Mouse (Mus musculus) Patski (cell line): ENCODE data around the gene Esrra. TPM values are rescaled to one million over a fixed set of nuclear protein-coding genes. Genes with fewer than 3 reads are reported as not detected.

Experiments
- ATAC-seq: fragments of 100-300 bp; one replicate; pipeline ENCODE4 v1.8.0; 2021
- CTCF ChIA-PET: fragments of 350-600 bp; sonication (Branson Sonifier 250); formaldehyde crosslinking; loops from one replicate; lab custom pipeline; 2022; ENCODE audit warnings: inconsistent platforms; lab: Charles Lee
- POLR2A ChIA-PET: fragments of 350-600 bp; sonication (Branson Sonifier 250); formaldehyde crosslinking; loops from one replicate; lab custom pipeline; 2022; ENCODE audit warnings: antibody characterized with exemption, inconsistent platforms; lab: Charles Lee
- DNase-seq: peaks from one replicate; pipeline ENCODE4 v3.0.0-alpha.2; 2011; ENCODE audit warnings: low read depth, low spot score
- H3K27me3 ChIP-seq: fragments of 371-371 bp; one replicate; pipeline ENCODE4 v1.5.1; 2021
- CTCF ChIP-seq: fragments of 100-300 bp; IDR thresholded peaks from one replicate; pipeline ENCODE4 v1.5.1; 2021
- in situ Hi-C: fragments of 300-500 bp; cut with MboI; formaldehyde crosslinking; loops from 3 replicates; pipeline ENCODE4 v1.11.1; 2018; ENCODE audit warnings: low pct_unique_long_range_greater_than_20kb, mixed read lengths
- polyA plus RNA-seq: library from polyadenylated mRNA; unstranded; gene quantifications from one replicate; pipeline ENCODE4 v1.2.3, GENCODE M21; 2021

Gene Esrra
- polyA plus RNA-seq, 1 experiment from 2014 or later, result 96.1 TPM

DNA sequence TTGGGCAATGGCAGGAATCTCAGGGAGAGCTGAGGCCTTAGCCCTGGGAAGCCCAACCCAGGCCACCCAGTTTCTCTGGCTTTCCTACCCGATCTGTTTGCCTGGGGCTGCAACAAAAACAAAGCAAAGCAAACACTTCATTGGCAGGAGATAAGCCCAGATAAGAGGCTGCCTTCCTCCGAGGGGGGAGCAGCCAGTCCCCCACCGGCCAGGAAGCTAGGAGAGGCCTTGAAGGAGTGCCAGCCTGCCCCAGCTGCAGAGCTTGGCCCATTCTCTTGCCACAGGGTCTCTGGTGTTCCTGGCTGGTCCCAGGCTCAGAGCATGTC is 31.1 kb upstream of the Esrra start:
- TF ChIP-seq CTCF, result no peak
- in situ Hi-C loops, result no loop called here
- ChIA-PET CTCF (interaction anchor here (0.9 to 3.5 kb wide), 8 partner anchors 10 to 27 kb away, joined by 3 to 21 read pairs (median 8); partner anchors contain the start of genes Bad, Gpr137 and Plcb3), POLR2A (interaction anchor here (1.0 to 5.0 kb wide), 8 partner anchors 10 to 39 kb away, joined by 4 to 75 read pairs (median 9); partner anchors contain the start of genes Bad, Dnajc4, Esrra and Gpr137)
- ATAC-seq, result no peak
- no peaks in the 10 kb centered on the region for H3K27me3 ChIP-seq
- no peak for DNase-seq

DNA sequence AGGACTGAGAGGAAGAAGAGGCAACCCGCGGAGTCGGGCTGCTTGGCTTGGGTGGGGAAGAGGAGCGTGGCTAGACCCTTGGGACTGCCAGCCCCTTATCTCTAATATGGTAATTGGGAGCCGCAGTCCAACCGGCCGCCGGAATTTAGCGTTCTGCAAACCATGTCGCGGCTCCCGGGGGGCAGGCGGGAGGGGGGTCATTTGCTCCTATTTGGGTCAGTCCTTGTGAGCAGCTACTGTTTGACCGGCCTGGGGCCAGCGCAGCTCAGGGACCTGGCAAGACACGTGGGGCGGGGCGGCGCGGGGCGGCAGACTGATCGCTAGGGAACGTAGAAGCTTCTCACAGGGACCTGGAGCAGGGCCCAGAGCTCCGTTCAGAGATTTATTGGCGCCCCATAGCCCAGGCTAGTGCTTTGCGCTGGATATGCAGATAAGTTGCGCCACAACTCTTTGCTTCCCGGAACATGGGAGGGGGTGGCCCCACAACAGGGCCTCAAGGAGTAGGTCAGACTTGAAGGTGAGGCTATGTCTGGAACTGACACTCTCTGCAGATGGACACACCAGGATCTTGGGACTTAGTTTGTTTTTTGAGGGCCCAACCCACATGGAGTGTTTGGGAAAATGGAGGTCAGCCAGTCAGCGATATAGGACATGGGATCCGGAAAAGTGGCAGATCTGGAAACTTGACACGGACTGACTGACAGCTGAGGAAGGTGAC is 30.5 kb upstream of the Esrra start:
- no peak for TF ChIP-seq CTCF
- in situ Hi-C loops, result no loop called here

DNA sequence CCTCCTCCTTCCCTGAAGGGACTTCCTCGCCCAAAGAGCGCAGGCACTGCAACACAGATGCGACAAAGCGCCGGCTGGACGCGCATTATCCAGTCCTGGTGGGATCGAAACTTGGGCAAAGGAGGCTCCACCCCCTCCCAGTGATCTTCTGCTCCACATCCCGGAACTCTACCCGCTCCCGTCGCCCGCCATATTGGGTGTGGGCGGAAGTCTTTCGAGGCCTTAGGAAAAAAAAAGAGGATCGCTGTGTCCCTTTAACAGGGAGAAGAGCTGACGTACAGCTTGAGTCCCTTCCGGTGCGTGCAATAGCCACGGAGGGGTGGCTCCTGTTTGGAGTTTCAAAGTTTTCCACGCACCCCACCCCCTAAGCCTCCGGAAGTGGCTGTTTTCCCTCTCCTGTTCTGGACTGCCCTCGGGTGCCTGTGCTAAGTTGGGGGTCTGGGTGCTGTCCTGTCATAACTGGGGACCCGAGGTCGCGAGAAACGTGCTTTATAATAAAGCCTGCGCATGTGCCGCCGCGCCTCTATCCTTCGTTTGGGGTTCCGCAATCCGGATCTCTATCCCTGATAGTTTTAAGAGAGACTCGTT is 29.9 kb upstream of the Esrra start:
- in situ Hi-C loops, result no loop called here
- H3K27me3 ChIP-seq, result no peaks in the 10 kb centered on the region
- TF ChIP-seq CTCF, result no peak
- ATAC-seq, result peak; percentile 55
- POLR2A ChIA-PET, result interaction anchor here (1.0 to 5.0 kb wide), 13 partner anchors 8 to 43 kb away, joined by 3 to 75 read pairs (median 6); partner anchors contain the start of genes Bad, Catsperz, Dnajc4 and Esrra
- no peak for DNase-seq
- CTCF ChIA-PET, result interaction anchor here (0.9 to 3.5 kb wide), 9 partner anchors 10 to 33 kb away, joined by 3 to 21 read pairs (median 7); partner anchors contain the start of genes Bad, Gpr137 and Plcb3

More for the DNA sequence above, 30.5 kb upstream of the Esrra start:
- CTCF ChIA-PET, result interaction anchor here (0.9 to 3.5 kb wide), 8 partner anchors 10 to 33 kb away, joined by 3 to 21 read pairs (median 8); partner anchors contain the start of genes Bad, Gpr137 and Plcb3
- ATAC-seq, result peak; percentile 23
- POLR2A ChIA-PET, result interaction anchor here (1.0 to 5.0 kb wide), 10 partner anchors 7 to 40 kb away, joined by 4 to 75 read pairs (median 6); partner anchors contain the start of genes Bad, Dnajc4, Esrra and Gpr137
- no peaks in the 10 kb centered on the region for H3K27me3 ChIP-seq
- DNase-seq, result no peak

DNA sequence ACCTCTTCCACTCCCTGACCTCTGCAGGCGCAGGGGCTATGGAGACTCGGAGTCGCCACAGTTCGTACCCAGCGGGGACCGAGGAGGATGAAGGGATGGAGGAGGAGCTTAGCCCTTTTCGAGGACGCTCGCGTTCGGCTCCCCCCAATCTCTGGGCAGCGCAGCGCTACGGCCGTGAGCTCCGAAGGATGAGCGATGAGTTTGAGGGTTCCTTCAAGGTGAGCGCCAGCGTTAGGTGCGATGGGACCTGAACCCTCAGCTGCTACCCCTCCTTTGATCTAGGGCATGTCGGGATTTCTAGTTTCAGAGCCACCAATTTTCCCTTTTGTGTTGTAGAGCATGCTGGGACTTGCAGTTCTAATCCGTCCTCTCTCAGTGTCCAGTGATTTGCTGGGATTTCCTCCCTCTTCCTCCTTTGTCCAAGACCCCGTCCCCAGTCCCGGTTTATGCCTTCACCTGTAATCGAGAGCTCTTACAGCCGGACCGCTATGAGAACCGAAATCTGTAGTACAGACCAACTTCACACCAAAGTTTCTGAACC is 29.1 kb upstream of the Esrra start:
- ATAC-seq (peak; percentile 22), DNase-seq (no peak)
- no peaks in the 10 kb centered on the region for H3K27me3 ChIP-seq
- POLR2A ChIA-PET, result interaction anchor here (0.7 to 5.0 kb wide), 11 partner anchors 9 to 43 kb away, joined by 3 to 75 read pairs (median 6); partner anchors contain the start of genes Bad, Catsperz, Gpr137 and Plcb3
- no peak for TF ChIP-seq CTCF
- CTCF ChIA-PET, result interaction anchor here (0.9 to 3.5 kb wide), 8 partner anchors 9 to 32 kb away, joined by 3 to 21 read pairs (median 4); partner anchors contain the start of genes Bad and Gpr137
- in situ Hi-C loops, result no loop called here

DNA sequence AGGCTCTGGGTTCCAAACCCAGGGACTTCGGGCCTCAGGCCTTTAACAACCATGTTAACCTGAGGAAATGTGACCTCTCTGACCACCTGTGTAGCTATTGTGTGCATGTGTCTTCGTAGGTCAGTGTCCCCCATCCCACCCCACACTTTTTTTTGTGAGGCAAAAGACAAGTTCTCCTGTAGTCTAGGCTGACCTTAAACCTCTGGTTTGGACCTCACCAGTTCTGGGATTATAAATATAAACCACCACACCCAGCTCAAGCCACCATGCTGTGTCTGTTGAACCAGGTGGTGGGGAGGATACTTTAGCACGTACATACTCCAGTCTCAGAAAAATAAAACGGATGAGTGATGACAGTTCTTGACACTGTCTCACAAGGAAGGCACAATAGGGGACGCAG is 28.3 kb upstream of the Esrra start:
- CTCF ChIA-PET, result interaction anchor here (1.0 to 3.5 kb wide), 6 partner anchors 8 to 30 kb away, joined by 3 to 21 read pairs (median 4); partner anchors contain the start of genes Bad and Gpr137
- ATAC-seq, result no peak
- no peak for TF ChIP-seq CTCF
- no peak for DNase-seq
- POLR2A ChIA-PET, result interaction anchor here (0.7 to 5.0 kb wide), 6 partner anchors 9 to 42 kb away, joined by 3 to 75 read pairs (median 6); partner anchors contain the start of genes Bad, Gpr137, Plcb3 and Ppp1r14b
- in situ Hi-C loops, result no loop called here
- no peaks in the 10 kb centered on the region for H3K27me3 ChIP-seq

DNA sequence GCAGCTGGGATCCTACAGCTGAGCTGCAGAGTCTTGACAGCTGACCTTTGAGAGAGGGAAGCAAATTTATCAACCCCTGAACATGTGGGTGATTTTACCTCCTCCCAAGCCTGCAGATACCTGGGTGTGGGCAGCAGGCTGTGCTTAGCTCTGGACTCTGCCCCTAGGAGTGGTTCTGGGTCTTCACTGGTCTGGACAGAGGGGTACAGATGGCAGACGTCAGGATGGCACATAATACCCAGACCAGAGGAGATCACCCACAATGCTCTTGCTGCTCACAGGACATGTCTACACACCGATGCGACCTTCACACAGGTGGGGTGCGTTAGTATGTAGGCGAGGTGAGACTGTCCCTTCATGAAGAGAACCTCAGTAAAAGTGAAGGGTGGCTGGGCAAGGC is 27.9 kb upstream of the Esrra start:
- DNase-seq (no peak), ATAC-seq (no peak)
- ChIA-PET CTCF (interaction anchor here (1.1 to 3.5 kb wide), 2 partner anchors 8 to 29 kb away, joined by 3 to 21 read pairs; partner anchors contain the start of genes Bad and Gpr137), POLR2A (interaction anchor here (1.3 to 5.0 kb wide), 5 partner anchors 8 to 40 kb away, joined by 4 to 75 read pairs (median 6); partner anchors contain the start of genes Bad, Esrra, Gpr137 and Plcb3)
- no peak for TF ChIP-seq CTCF
- H3K27me3 ChIP-seq, result no peaks in the 10 kb centered on the region
- in situ Hi-C loops, result no loop called here

DNA sequence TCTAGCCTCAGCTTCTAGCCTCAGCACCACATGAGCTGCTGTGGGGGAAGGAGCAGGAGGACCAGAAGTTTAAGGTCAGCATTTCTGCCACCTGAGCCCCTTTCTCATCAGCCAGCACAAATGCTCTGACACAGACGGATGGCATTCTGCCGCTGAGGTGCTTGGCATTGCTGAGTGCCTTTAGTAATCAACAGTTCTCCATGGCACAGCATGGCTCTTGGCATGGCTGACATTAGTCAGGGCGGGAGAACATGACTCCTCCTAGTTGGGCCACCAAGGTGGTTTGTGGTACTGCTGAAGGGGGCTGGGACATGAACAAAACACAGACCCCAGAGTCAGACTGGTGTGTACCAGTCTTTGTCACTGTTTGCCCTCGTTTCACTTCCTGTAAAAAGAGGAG is 26.6 kb upstream of the Esrra start:
- ChIA-PET POLR2A (interaction anchor here (0.7 to 1.5 kb wide), 2 partner anchors 8 to 26 kb away, joined by 3 to 4 read pairs; partner anchors contain the start of gene Esrra), CTCF (interaction anchor here (1.1 kb wide), 1 partner anchor 22 kb away, joined by 3 read pairs; no protein-coding TSS in a partner anchor)
- no peaks in the 10 kb centered on the region for H3K27me3 ChIP-seq
- DNase-seq (no peak), ATAC-seq (no peak)
- TF ChIP-seq CTCF, result no peak
- in situ Hi-C loops, result no loop called here

DNA sequence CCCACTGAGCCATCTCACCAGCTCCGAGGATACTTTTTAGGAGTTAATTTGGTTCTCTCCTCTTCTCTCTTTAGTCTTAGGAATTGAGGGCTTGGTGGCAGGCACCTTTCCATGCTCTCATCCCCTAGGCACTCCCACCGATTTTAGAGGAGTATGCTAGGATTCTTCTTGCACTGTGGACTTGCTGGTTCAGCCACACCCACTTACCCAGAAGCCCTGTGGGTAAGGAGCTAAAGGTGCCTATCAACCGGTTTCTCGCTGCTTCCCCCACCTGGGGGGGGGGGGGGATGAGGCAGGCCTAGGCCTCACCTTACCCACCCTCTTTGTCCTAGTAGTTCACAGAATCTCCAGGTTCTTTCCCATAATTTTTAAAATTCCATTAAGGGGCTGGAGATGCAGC is 26.1 kb upstream of the Esrra start:
- POLR2A ChIA-PET, result interaction anchor here (1.5 kb wide), 1 partner anchor 26 kb away, joined by 4 read pairs; the partner anchor contains the start of gene Esrra
- DNase-seq, result no peak
- CTCF ChIA-PET, result no interaction called here
- ATAC-seq, result no peak
- in situ Hi-C loops, result no loop called here
- H3K27me3 ChIP-seq, result no peaks in the 10 kb centered on the region
- no peak for TF ChIP-seq CTCF

DNA sequence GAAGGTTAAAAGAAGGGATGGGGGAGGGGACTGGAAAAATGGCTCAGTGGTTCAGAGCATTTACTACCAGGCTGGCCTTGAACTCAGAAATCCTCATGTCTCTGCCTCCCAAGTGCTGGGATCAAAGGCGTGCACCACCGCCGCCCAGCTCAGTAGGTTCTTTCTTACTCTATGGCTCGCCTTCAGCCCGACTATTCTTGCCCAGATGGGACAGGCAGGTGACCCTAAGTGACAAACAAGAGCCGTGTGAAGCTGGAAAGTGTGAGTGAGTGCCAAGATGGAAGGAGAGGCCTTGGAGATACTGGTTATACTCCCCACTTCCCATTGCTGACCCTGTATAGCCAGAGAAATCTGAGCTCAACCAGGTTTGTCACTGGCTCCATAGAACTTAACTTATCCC is 22.1 kb upstream of the Esrra start:
- CTCF ChIA-PET, result interaction anchor here (2.4 kb wide), 1 partner anchor 20 kb away, joined by 10 read pairs; no protein-coding TSS in a partner anchor
- in situ Hi-C loops, result no loop called here
- H3K27me3 ChIP-seq, result no peaks in the 10 kb centered on the region
- no peak for DNase-seq
- ATAC-seq, result no peak
- no peak for TF ChIP-seq CTCF
- POLR2A ChIA-PET, result interaction anchor here (1.3 to 5.0 kb wide), 4 partner anchors 8 to 32 kb away, joined by 3 to 75 read pairs (median 11); no protein-coding TSS in a partner anchor
